ENCODE assay signal across 8 mouse cellular contexts in the genomic region with DNA sequence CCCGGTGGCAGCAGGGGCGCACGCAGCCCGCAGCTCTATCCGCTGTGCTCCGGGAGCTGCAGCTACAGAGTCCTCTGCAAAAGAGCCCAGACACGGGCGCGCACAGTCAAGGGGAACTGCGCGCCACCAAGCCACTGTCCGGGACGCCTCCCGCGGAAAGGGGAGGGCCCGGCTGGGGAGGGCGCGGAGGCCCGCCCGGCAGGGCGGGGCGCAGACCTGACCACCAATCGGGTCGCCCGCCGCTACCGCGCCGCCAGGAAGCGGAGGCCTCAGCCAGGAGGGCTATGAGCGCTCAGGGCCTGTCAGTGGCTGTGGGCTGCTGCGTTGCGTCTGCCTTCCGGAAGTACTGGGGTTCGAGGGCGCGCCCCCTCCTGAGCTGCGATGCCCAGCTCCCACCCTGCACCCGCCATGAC. TPM values are rescaled to one million over a fixed set of nuclear protein-coding genes. Genes with fewer than 3 reads are reported as not detected.
DNase-seq lines count a peak whose midpoint lies in the region; ATAC-seq and TF ChIP-seq lines count a peak whose summit lies in the region.
"Not testable (repeated sequence)": the region's sequence is repeated elsewhere in the genome, so short reads cannot be mapped to it uniquely, and the experiment has no call there.

A gene (minus strand): TSS at position 139 of the 413 bp plus-strand sequence.

- peak within 1 kb of the TSS; percentile 40 for H3K4me2 ChIP-seq in hindbrain, embryonic 14.5 days (replicated peaks)
- peak within 1 kb of the TSS; percentile 58 for H3K4me2 ChIP-seq in liver, embryonic 12.5 days
- peak within 1 kb of the TSS; percentile 53 for H3K4me2 ChIP-seq in stomach, embryonic 15.5 days

- H3K4me1 ChIP-seq in hindbrain, embryonic 14.5 days (replicated peaks; ENCODE audit: control insufficient read depth, insufficient read depth, low read length); liver, embryonic 12.5 days; stomach, embryonic 15.5 days: not testable (repeated sequence)

- not testable (repeated sequence) for TF ChIP-seq CTCF in layer of hippocampus, adult 2 months (conservative IDR thresholded peaks at IDR 0.05)

- not testable (repeated sequence) for H3K9me3 ChIP-seq in hindbrain, embryonic 14.5 days (ENCODE audit: control insufficient read depth, low read length); liver, embryonic 12.5 days (replicated peaks); stomach, embryonic 15.5 days

- peak within 1 kb of the TSS; percentile 38 for H3K4me3 ChIP-seq in hindbrain, embryonic 14.5 days (replicated peaks; ENCODE audit: low read length)
- peak within 1 kb of the TSS; percentile 44 for H3K4me3 ChIP-seq in layer of hippocampus, adult 2 months
- peak within 1 kb of the TSS; percentile 51 for H3K4me3 ChIP-seq in liver, embryonic 12.5 days
- peak within 1 kb of the TSS; percentile 51 for H3K4me3 ChIP-seq in stomach, embryonic 15.5 days (replicated peaks)

- peak within 1 kb of the TSS; percentile 46 for H3K9ac ChIP-seq in hindbrain, embryonic 14.5 days
- H3K9ac ChIP-seq in liver, embryonic 12.5 days; stomach, embryonic 15.5 days: not testable (repeated sequence)

- not testable (repeated sequence) for H3K27ac ChIP-seq in hindbrain, embryonic 14.5 days; layer of hippocampus, adult 2 months; liver, embryonic 12.5 days; stomach, embryonic 15.5 days

- H3K36me3 ChIP-seq in hindbrain, embryonic 14.5 days (replicated peaks; ENCODE audit: control insufficient read depth, insufficient read depth); liver, embryonic 12.5 days; stomach, embryonic 15.5 days: not testable (repeated sequence)

- not testable (repeated sequence) for H3K27me3 ChIP-seq in hindbrain, embryonic 14.5 days (ENCODE audit: control insufficient read depth, insufficient read depth, low read length); liver, embryonic 12.5 days (replicated peaks); stomach, embryonic 15.5 days (replicated peaks)

- peak; percentile 0 for DNase-seq in CD4-positive, CD25-positive, alpha-beta regulatory T cell, adult 2 months (ENCODE audit: low read depth, low spot score)
- DNase-seq in embryo, embryonic 9.5 days (ENCODE audit: extremely low spot score): peak; percentile 52
- DNase-seq in gastrocnemius, postnatal 25 days: peak; percentile 45
- peak; percentile 27 for DNase-seq in hindbrain, embryonic 14.5 days (ENCODE audit: low spot score)
- peak; percentile 12 to 43 for DNase-seq in layer of hippocampus, adult 2 months (ENCODE audit: low spot score in 2 of 2)
- DNase-seq in naive thymus-derived CD4-positive, alpha-beta T cell, adult 2 months (ENCODE audit: low read depth): peak; percentile 0

- under 1% methylated on average over 27 of the region's 39 CpGs for WGBS in hindbrain, embryonic 14.5 days
- WGBS in liver, embryonic 12.5 days (ENCODE audit: insufficient replicate concordance): 2% methylated on average over 38 of the region's 39 CpGs
- 2% methylated on average over 39 of the region's 39 CpGs for WGBS in stomach, embryonic 15.5 days

- ATAC-seq in hindbrain, embryonic 14.5 days (ENCODE audit: low FRiP score); liver, embryonic 12.5 days; stomach, embryonic 15.5 days (ENCODE audit: insufficient read depth, low FRiP score, low read depth): not testable (repeated sequence)

RNA-seq across cellular contexts. Expression of the gene that starts here (rescaled TPM):
- under 1 TPM; 0.13 to 0.16 TPM for total RNA-seq in gastrocnemius, postnatal 25 days (2021)
- 2.9 and 3.3 TPM in 2 replicates for polyA plus RNA-seq in hindbrain, embryonic 14.5 days (2014; fragmentation: Nextera tagmentation; extraction: Ambion mirVana)
- 1 to 10 TPM; 1.2 to 2.2 TPM for total RNA-seq in layer of hippocampus, adult 2 months (2021)
- 0.49 and 0.84 TPM in 2 replicates for polyA plus RNA-seq in liver, embryonic 12.5 days (2016; fragmentation: Nextera tagmentation; extraction: Ambion mirVana)
- polyA plus RNA-seq in stomach, embryonic 15.5 days (2015; fragmentation: Nextera tagmentation; extraction: Ambion mirVana): 2.7 and 3.1 TPM in 2 replicates

Comparison
In these comparisons a context has a peak if more than half of its experiments do, and no peak if none do; other contexts are left out.
1. Peak in DNase-seq in gastrocnemius, postnatal 25 days; RNA of the gene not detected or under 1 TPM.
2. DNase-seq: peak in every context shown above with its lines; median percentile 52 in embryo, embryonic 9.5 days; 45 in gastrocnemius, postnatal 25 days; 28 in layer of hippocampus, adult 2 months; 27 in hindbrain, embryonic 14.5 days; 0 in CD4-positive, CD25-positive, alpha-beta regulatory T cell, adult 2 months; 0 in naive thymus-derived CD4-positive, alpha-beta T cell, adult 2 months.